Mouse (Mus musculus): ENCODE measurements around the gene Cux1.
"Not testable (repeated sequence)": the region's sequence is repeated elsewhere in the genome, so short reads cannot be mapped to it uniquely, and the experiment has no call there.

Gene Cux1

GRCm38 (mm10) chr5:136470985-136471735, 96.1 kb downstream of the Cux1 start:
- not testable (repeated sequence) for DNase-seq

- DNase-seq = no peak
Measured at GRCm38 (mm10) chr5:136469301-136469700, 98.0 kb downstream of the Cux1 start.

- peak in 1 of 2 experiments; percentile 24 for DNase-seq
Measured at GRCm38 (mm10) chr5:136467360-136467999, 99.8 kb downstream of the Cux1 start.

GRCm38 (mm10) chr5:136465770-136466406, 101.4 kb downstream of the Cux1 start:
- peak; percentile 43 to 45 for DNase-seq

- no peak for DNase-seq
Measured at GRCm38 (mm10) chr5:136465366-136465765, 101.9 kb downstream of the Cux1 start.

GRCm38 (mm10) chr5:136464849-136465248, 102.4 kb downstream of the Cux1 start:
- no peak for DNase-seq

GRCm38 (mm10) chr5:136464128-136464527, 103.2 kb downstream of the Cux1 start:
- DNase-seq = no peak

GRCm38 (mm10) chr5:136462613-136463012, 104.7 kb downstream of the Cux1 start:
- no peak for DNase-seq

GRCm38 (mm10) chr5:136459901-136460300, 107.4 kb downstream of the Cux1 start:
- DNase-seq = peak; percentile 50 to 54

- DNase-seq = no peak
Measured at GRCm38 (mm10) chr5:136458893-136459499, 108.3 kb downstream of the Cux1 start.

GRCm38 (mm10) chr5:136458102-136458863, 109.0 kb downstream of the Cux1 start:
- no peak for DNase-seq

GRCm38 (mm10) chr5:136456395-136456794, 110.9 kb downstream of the Cux1 start:
- DNase-seq = no peak

- DNase-seq = no peak
Measured at GRCm38 (mm10) chr5:136452681-136453080, 114.6 kb downstream of the Cux1 start.

- peak in 1 of 2 experiments; percentile 32 for DNase-seq
Measured at GRCm38 (mm10) chr5:136449801-136450200, 117.5 kb downstream of the Cux1 start.

- DNase-seq = no peak
Measured at GRCm38 (mm10) chr5:136445967-136446366, 121.3 kb downstream of the Cux1 start.

GRCm38 (mm10) chr5:136442238-136443187, 124.8 kb downstream of the Cux1 start:
- peak; percentile 47 to 53 for DNase-seq

- DNase-seq = no peak
Measured at GRCm38 (mm10) chr5:136429647-136430046, 137.6 kb downstream of the Cux1 start.

GRCm38 (mm10) chr5:136428498-136429060, 138.7 kb downstream of the Cux1 start:
- peak; percentile 24 to 29 for DNase-seq

GRCm38 (mm10) chr5:136427772-136428497, 139.4 kb downstream of the Cux1 start:
- DNase-seq = peak in 1 of 2 experiments; percentile 16

- no peak for DNase-seq
Measured at GRCm38 (mm10) chr5:136427121-136427771, 140.0 kb downstream of the Cux1 start.
